Comparison of ENCODE assay signal across 8 mouse cellular contexts in genomic region chr9:98645750-98646149, GRCm38 (mm10). TPM values are rescaled to one million over a fixed set of nuclear protein-coding genes. Genes with fewer than 3 reads are reported as not detected.
DNase-seq lines count a peak whose midpoint lies in the region; ATAC-seq lines count a peak whose summit lies in the region.

No protein-coding gene starts in this region.

- 33% methylated on average over 4 of the region's 4 CpGs for WGBS in forebrain, embryonic 12.5 days
- 29% methylated on average over 4 of the region's 4 CpGs for WGBS in hindbrain, embryonic 14.5 days

- H3K9me3 ChIP-seq in forebrain, embryonic 12.5 days, result no peaks in the 10 kb centered on the region
- H3K9me3 ChIP-seq in hindbrain, embryonic 14.5 days (ENCODE audit: control insufficient read depth, low read length), result no peaks in the 10 kb centered on the region

- ATAC-seq in forebrain, embryonic 12.5 days (ENCODE audit: low FRiP score), result peak; percentile 73; the same call in 1 of the 2 replicates
- ATAC-seq in hindbrain, embryonic 14.5 days (ENCODE audit: low FRiP score), result no peak
- 0 out of 2 replicates have a peak, but pooled peaks have one; percentile 15 for ATAC-seq in megakaryocyte, adult 5-6 weeks (ENCODE audit: poor library complexity, severe bottlenecking)

- no peak overlapping the region for H3K9ac ChIP-seq in forebrain, embryonic 12.5 days
- H3K9ac ChIP-seq in hindbrain, embryonic 14.5 days, result no peak overlapping the region

- H3K4me3 ChIP-seq in forebrain, embryonic 12.5 days (replicated peaks), result no peak overlapping the region
- H3K4me3 ChIP-seq in hindbrain, embryonic 14.5 days (replicated peaks; ENCODE audit: low read length), result no peak overlapping the region

- DNase-seq in R1 (ENCODE audit: low read depth, low spot score), result peak; percentile 66
- DNase-seq in brain, embryonic 18.5 days (ENCODE audit: low read depth, low spot score), result peak; percentile 59
- DNase-seq in hindbrain, embryonic 14.5 days (ENCODE audit: low spot score), result peak; percentile 83
- DNase-seq in layer of hippocampus, postnatal 10 days (ENCODE audit: low spot score in 2 of 2), result peak; percentile 87
- DNase-seq in right cerebral cortex, postnatal 36 days (ENCODE audit: low spot score in 2 of 2), result peak; percentile 30 to 49
- DNase-seq in spleen, postnatal 14 days (ENCODE audit: low spot score in 2 of 2), result no peak

- H3K4me2 ChIP-seq in forebrain, embryonic 12.5 days, result no peak overlapping the region
- H3K4me2 ChIP-seq in hindbrain, embryonic 14.5 days (replicated peaks), result no peak overlapping the region

- no peak overlapping the region for H3K27ac ChIP-seq in forebrain, embryonic 12.5 days
- H3K27ac ChIP-seq in hindbrain, embryonic 14.5 days, result no peak overlapping the region

- H3K27me3 ChIP-seq in forebrain, embryonic 12.5 days, result peaks cover 4% of the 10 kb centered on the region; the same call in 1 of the 2 replicates
- peaks cover 5% of the 10 kb centered on the region; the same call in 1 of the 2 replicates for H3K27me3 ChIP-seq in hindbrain, embryonic 14.5 days (ENCODE audit: control insufficient read depth, insufficient read depth, low read length)

- no peaks in the 10 kb centered on the region; the same call in 1 of the 2 replicates for H3K4me1 ChIP-seq in forebrain, embryonic 12.5 days
- no peaks in the 10 kb centered on the region for H3K4me1 ChIP-seq in hindbrain, embryonic 14.5 days (replicated peaks; ENCODE audit: control insufficient read depth, insufficient read depth, low read length)

- H3K36me3 ChIP-seq in forebrain, embryonic 12.5 days (replicated peaks), result no peaks in the 10 kb centered on the region
- H3K36me3 ChIP-seq in hindbrain, embryonic 14.5 days (replicated peaks; ENCODE audit: control insufficient read depth, insufficient read depth), result no peaks in the 10 kb centered on the region

RNA-seq across cellular contexts. Expression of gene Mrps22, which starts 44.3 kb away (rescaled TPM):
- 67.1 and 72.5 TPM in 2 replicates for polyA plus RNA-seq in forebrain, embryonic 12.5 days (2016; fragmentation: Nextera tagmentation; extraction: Ambion mirVana)
- 49.8 and 52.4 TPM in 2 replicates for polyA plus RNA-seq in hindbrain, embryonic 14.5 days (2014; fragmentation: Nextera tagmentation; extraction: Ambion mirVana)
- total RNA-seq in layer of hippocampus, postnatal 10 days (2021), result 10 to 100 TPM; 35.3 to 39.0 TPM
- total RNA-seq in megakaryocyte, adult 5-6 weeks (2015), result 15.2 and 18.9 TPM in 2 replicates
- total RNA-seq in megakaryocyte, adult 5-6 weeks (2017), result 36.5 and 40.4 TPM in 2 replicates

Comparison
In these comparisons a context has a peak if more than half of its experiments do, and no peak if none do; other contexts are left out.
1. DNase-seq: peak in R1 (single experiment), brain, embryonic 18.5 days (single experiment), hindbrain, embryonic 14.5 days (single experiment), layer of hippocampus, postnatal 10 days (2 of 2) and right cerebral cortex, postnatal 36 days (2 of 2); none in spleen, postnatal 14 days (0 of 2).